Mouse (Mus musculus) cerebellum, adult 2 months (tissue): ENCODE measurements around the gene Ankdd1a. TPM values are rescaled to one million over a fixed set of nuclear protein-coding genes. Genes with fewer than 3 reads are reported as not detected.

Source experiments
- DNase-seq, 2 experiments: peaks; one replicate each; pipeline ENCODE4 v3.0.0; 2021
- H3K27ac ChIP-seq: fragments of 200-500 bp; 2 replicates; pipeline ENCODE4 v1.5.1; 2012; ENCODE audit warnings: low read length, control low read depth, inconsistent platforms; ENCODE audit not compliant: insufficient read depth
- H3K27me3 ChIP-seq: fragments of 200-500 bp; 2 replicates; pipeline ENCODE4 v1.6.1; 2012; ENCODE audit warnings: inconsistent platforms, mild to moderate bottlenecking, low read length, moderate library complexity; ENCODE audit not compliant: control insufficient read depth, insufficient read depth
- H3K4me1 ChIP-seq: fragments of 200-500 bp; 2 replicates; pipeline ENCODE4 v1.6.1; 2011; ENCODE audit warnings: low read length; ENCODE audit not compliant: control insufficient read depth, insufficient read depth
- H3K4me3 ChIP-seq: fragments of 200-500 bp; replicated peaks from 2 replicates; pipeline ENCODE3; 2011; ENCODE audit warnings: mild to moderate bottlenecking, low read depth, low read length, control low read depth; ENCODE audit not compliant: insufficient read depth
- CTCF ChIP-seq: fragments of 200-500 bp; IDR thresholded peaks from 2 replicates; pipeline ENCODE4 v1.5.1; 2011; ENCODE audit warnings: low read depth, mild to moderate bottlenecking, control low read depth, low read length, moderate library complexity, borderline replicate concordance; ENCODE audit not compliant: insufficient read depth
- POLR2A ChIP-seq: fragments of 200-500 bp; IDR thresholded peaks from 2 replicates; pipeline ENCODE4 v1.6.1; 2011; ENCODE audit warnings: low read length, control low read depth, borderline replicate concordance; ENCODE audit not compliant: insufficient read depth
- WGBS: fragments of 180-500 bp; shearing (Covaris S2); methylation state at CpG from one replicate; pipeline ENCODE4 v1.1.7; 2018; 5-methylcytosine and 5-hydroxymethylcytosine counted together
- polyA plus RNA-seq: library from polyadenylated mRNA; depleted of rRNA; stranded (reverse); fragments of >200 nt; gene quantifications from 2 replicates; pipeline ENCODE4 v1.2.3, GENCODE M21; 2012

The Ankdd1a gene
- polyA plus RNA-seq, 1 experiment: 1.1 TPM

GRCm38 (mm10) chr9:65480071-65480470 is 39.9 kb downstream of the Ankdd1a start:
- H3K4me3 ChIP-seq: no peak overlapping the region
- H3K4me1 ChIP-seq: no peaks in the 10 kb centered on the region
- no peaks in the 10 kb centered on the region for H3K27me3 ChIP-seq
- no peak for DNase-seq
- H3K27ac ChIP-seq: no peak overlapping the region
- 68% methylated on average over 5 of the region's 5 CpGs for WGBS
- TF ChIP-seq CTCF: no peak
- no peak for TF ChIP-seq POLR2A

DNA sequence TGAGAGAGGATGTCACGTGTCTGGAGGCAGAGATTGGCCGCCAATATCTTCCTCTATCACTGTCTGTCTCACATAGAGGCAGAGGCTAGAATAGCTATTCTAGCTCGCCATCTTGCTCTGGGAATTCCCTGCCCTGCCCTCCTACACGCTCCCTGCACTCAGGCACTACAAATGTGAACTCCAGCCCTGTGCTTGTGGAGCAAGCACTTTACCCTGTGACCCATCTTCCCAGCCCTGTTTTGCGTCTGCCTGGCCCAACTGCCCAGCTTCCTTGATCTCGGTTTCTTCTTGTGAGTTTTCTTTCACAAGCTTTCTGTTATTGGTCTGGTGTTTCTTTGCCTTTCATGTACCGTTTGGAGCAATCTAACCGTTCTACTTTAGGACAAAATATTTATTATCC is 40.8 kb downstream of the Ankdd1a start:
- TF ChIP-seq POLR2A: no peak
- TF ChIP-seq CTCF: no peak
- H3K4me1 ChIP-seq: no peaks in the 10 kb centered on the region
- no peaks in the 10 kb centered on the region for H3K27me3 ChIP-seq
- no peak for DNase-seq
- H3K4me3 ChIP-seq: no peak overlapping the region
- H3K27ac ChIP-seq: no peak overlapping the region
- WGBS: 90% methylated on average over 8 of the region's 8 CpGs

- TF ChIP-seq POLR2A: no peak
- TF ChIP-seq CTCF: no peak
- H3K4me3 ChIP-seq: no peak overlapping the region
Measured at GRCm38 (mm10) chr9:65472769-65473168, 47.2 kb downstream of the Ankdd1a start.

GRCm38 (mm10) chr9:65467686-65468085 is 52.3 kb downstream of the Ankdd1a start:
- 61% methylated on average over 11 of the region's 11 CpGs for WGBS

More at GRCm38 (mm10) chr9:65472769-65473168, 47.2 kb downstream of the Ankdd1a start:
- Histone ChIP-seq H3K4me1 (no peaks in the 10 kb centered on the region), H3K27me3 (no peaks in the 10 kb centered on the region), H3K27ac (no peak overlapping the region)
- DNase-seq: no peak
- WGBS: 91% methylated on average over 4 of the region's 4 CpGs

DNA sequence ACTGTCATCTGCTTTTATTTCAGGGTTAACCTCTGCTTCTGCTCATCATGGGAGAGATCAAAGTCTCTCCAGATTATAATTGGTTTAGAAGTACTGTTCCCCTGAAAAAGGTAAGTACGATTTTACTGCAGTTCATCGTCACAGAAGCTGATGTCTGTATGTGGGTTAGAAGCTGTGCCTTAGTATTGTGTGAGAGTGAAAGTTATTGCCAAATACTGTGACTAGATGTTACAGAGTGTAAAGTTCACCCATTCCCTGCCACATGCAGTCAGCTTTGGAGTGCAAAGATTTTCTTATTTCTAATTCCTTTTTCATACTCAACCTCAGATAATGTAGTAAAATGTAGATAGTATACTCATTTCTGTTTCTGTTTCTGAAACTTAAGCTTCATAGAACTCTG is 54.8 kb downstream of the Ankdd1a start:
- no peak for DNase-seq
- TF ChIP-seq CTCF: no peak
- no peak for TF ChIP-seq POLR2A
- H3K4me3 ChIP-seq: no peak overlapping the region
- WGBS: 99% methylated on average over 2 of the region's 2 CpGs
- peaks cover 3% of the 10 kb centered on the region; the same call in 1 of the 2 replicates for H3K4me1 ChIP-seq
- no peak overlapping the region for H3K27ac ChIP-seq
- H3K27me3 ChIP-seq: no peaks in the 10 kb centered on the region

More at GRCm38 (mm10) chr9:65467686-65468085, 52.3 kb downstream of the Ankdd1a start:
- Histone ChIP-seq H3K4me3 (no peak overlapping the region), H3K27me3 (no peaks in the 10 kb centered on the region), H3K27ac (no peak overlapping the region), H3K4me1 (no peaks in the 10 kb centered on the region)
- no peak for DNase-seq
- TF ChIP-seq CTCF (no peak), POLR2A (no peak)

- Histone ChIP-seq H3K4me1 (peaks cover 3% of the 10 kb centered on the region; the same call in 1 of the 2 replicates), H3K4me3 (no peak overlapping the region), H3K27me3 (no peaks in the 10 kb centered on the region), H3K27ac (no peak overlapping the region)
- TF ChIP-seq POLR2A (no peak), CTCF (no peak)
- DNase-seq: peak in 1 of 2 experiments; percentile 11
- 85% methylated on average over 6 of the region's 6 CpGs for WGBS
Measured at GRCm38 (mm10) chr9:65464161-65464560, 55.8 kb downstream of the Ankdd1a start.

DNA sequence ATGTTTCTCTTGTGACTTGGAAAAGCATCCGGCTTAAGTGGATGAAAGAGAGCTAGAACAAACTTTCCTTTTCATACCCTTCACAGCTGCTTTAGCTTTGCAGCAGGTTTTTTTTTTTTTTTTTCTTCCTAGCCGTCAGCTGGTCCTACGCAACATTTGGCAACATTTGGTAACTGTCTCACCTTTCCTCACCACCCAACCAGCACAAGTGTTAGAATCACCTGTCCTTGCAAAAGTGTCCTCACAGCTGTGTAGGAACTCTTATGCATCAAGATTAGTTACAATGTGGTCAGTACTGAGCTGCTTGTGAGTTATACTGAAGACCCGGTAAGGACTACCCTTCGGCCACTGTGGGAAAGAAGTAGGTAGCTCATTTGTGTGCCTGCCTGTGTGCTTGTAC is 57.4 kb downstream of the Ankdd1a start:
- Histone ChIP-seq H3K4me3 (no peak overlapping the region), H3K27me3 (no peaks in the 10 kb centered on the region), H3K27ac (no peak overlapping the region), H3K4me1 (peaks cover 3% of the 10 kb centered on the region; the same call in 1 of the 2 replicates)
- no peak for TF ChIP-seq CTCF
- no peak for TF ChIP-seq POLR2A
- DNase-seq: no peak
- WGBS: 64% methylated on average over 5 of the region's 5 CpGs

GRCm38 (mm10) chr9:65460732-65461442 is 59.1 kb downstream of the Ankdd1a start, which contains the start of gene Spg21:
Gene Spg21 (plus strand): TSS chr9:65460947.
- peak; percentile 54; the same call in 1 of the 2 replicates for TF ChIP-seq POLR2A
- TF ChIP-seq CTCF: no peak
- peaks cover 3% of the 10 kb centered on the region; the same call in 1 of the 2 replicates for H3K4me1 ChIP-seq
- no peaks in the 10 kb centered on the region for H3K27me3 ChIP-seq
- DNase-seq: peak; percentile 93 to 98
- peak within 1 kb of the TSS; percentile 32 for H3K27ac ChIP-seq
- 0% methylated on average over 53 of the region's 53 CpGs for WGBS
- H3K4me3 ChIP-seq: peak within 1 kb of the TSS; percentile 87
